Comparison of ENCODE assay signal across 23 mouse cellular contexts in the genomic region with DNA sequence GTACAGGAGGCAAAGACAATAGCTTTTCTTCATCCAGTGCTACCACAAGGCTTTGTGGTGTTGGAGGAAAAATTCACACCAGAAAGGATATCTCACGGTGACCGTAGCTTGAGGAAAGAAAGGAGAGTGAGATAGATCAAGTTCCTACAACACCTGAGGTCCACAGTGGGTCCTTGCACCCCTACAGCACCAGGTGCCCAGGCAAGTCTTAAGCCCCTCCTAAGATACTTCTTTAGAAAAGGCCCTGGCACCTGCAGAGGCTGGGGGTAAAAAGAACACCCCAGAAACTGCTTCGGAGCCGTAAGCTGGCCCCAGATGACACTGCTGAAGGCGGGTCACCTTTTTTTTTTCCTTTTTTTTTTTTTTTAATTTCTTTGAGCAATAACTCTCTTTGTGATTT.
DNase-seq lines count a peak whose midpoint lies in the region; ATAC-seq lines count a peak whose summit lies in the region.
"Had no signal": no experiment of that assay in that cellular context is flagged by ENCODE, and none has a peak within 500 bp of the region (broad histone marks: within the 10 kb centered on the region; RNA-seq: fewer than 3 reads in every experiment).

No protein-coding gene starts in this region.

- no peak overlapping the region for H3K4me3 ChIP-seq in liver, embryonic 11.5 days (ENCODE audit: low read depth, low read length)
- H3K4me3 ChIP-seq in embryonic facial prominence, embryonic 10.5 days: no peak overlapping the region
- H3K4me3 ChIP-seq in limb, embryonic 10.5 days: no peak overlapping the region
- H3K4me3 ChIP-seq: embryonic facial prominence, embryonic 13.5 days; embryonic facial prominence, embryonic 15.5 days; erythroblast, embryonic 14.5 days; forebrain, embryonic 10.5 days had no signal

- H3K9ac ChIP-seq in liver, embryonic 11.5 days (ENCODE audit: low read depth, low read length): no peak overlapping the region
- H3K9ac ChIP-seq: embryonic facial prominence, embryonic 13.5 days; embryonic facial prominence, embryonic 15.5 days had no signal

- H3K9me3 ChIP-seq in liver, embryonic 11.5 days (ENCODE audit: control insufficient read depth, low read length): no peaks in the 10 kb centered on the region
- H3K9me3 ChIP-seq in embryonic facial prominence, embryonic 10.5 days: no peaks in the 10 kb centered on the region; the same call in 1 of the 2 replicates
- H3K9me3 ChIP-seq in limb, embryonic 10.5 days (replicated peaks): no peaks in the 10 kb centered on the region
- H3K9me3 ChIP-seq: embryonic facial prominence, embryonic 15.5 days had no signal

- no peak for ATAC-seq in liver, embryonic 11.5 days (replicated peaks; ENCODE audit: low FRiP score)
- ATAC-seq: activated CD4-positive, CD25-positive, alpha-beta regulatory T cell, adult 4 months; forebrain, embryonic 14.5 days; forebrain, embryonic 16.5 days; Patski had no signal

- H3K27me3 ChIP-seq in liver, embryonic 11.5 days (replicated peaks; ENCODE audit: control insufficient read depth, insufficient read depth, low read length): no peaks in the 10 kb centered on the region
- H3K27me3 ChIP-seq in embryonic facial prominence, embryonic 10.5 days (replicated peaks; ENCODE audit: low read depth, poor library complexity, severe bottlenecking): no peaks in the 10 kb centered on the region
- H3K27me3 ChIP-seq in limb, embryonic 10.5 days (ENCODE audit: low read depth, poor library complexity, severe bottlenecking): no peaks in the 10 kb centered on the region
- H3K27me3 ChIP-seq: embryonic facial prominence, embryonic 13.5 days; embryonic facial prominence, embryonic 15.5 days had no signal

- H3K36me3 ChIP-seq in liver, embryonic 11.5 days (ENCODE audit: control insufficient read depth, insufficient read depth, low read length): no peaks in the 10 kb centered on the region
- no peaks in the 10 kb centered on the region for H3K36me3 ChIP-seq in embryonic facial prominence, embryonic 10.5 days (replicated peaks)
- no peaks in the 10 kb centered on the region for H3K36me3 ChIP-seq in limb, embryonic 10.5 days
- H3K36me3 ChIP-seq: embryonic facial prominence, embryonic 13.5 days; embryonic facial prominence, embryonic 15.5 days; forebrain, embryonic 10.5 days had no signal

- intact Hi-C loops in heart, postnatal 25 days (cut with DNase I): no loop called here

- 90% methylated on average over 5 of the region's 5 CpGs for WGBS in liver, embryonic 11.5 days
- WGBS in embryonic facial prominence, embryonic 10.5 days: 93% methylated on average over 5 of the region's 5 CpGs
- WGBS in limb, embryonic 10.5 days: 85% methylated on average over 5 of the region's 5 CpGs

- H3K27ac ChIP-seq in liver, embryonic 11.5 days (ENCODE audit: low read depth, low read length): no peak overlapping the region
- H3K27ac ChIP-seq in embryonic facial prominence, embryonic 10.5 days (replicated peaks): no peak overlapping the region
- no peak overlapping the region for H3K27ac ChIP-seq in limb, embryonic 10.5 days
- H3K27ac ChIP-seq: embryonic facial prominence, embryonic 13.5 days; embryonic facial prominence, embryonic 15.5 days; forebrain, embryonic 10.5 days had no signal

- H3K4me2 ChIP-seq in liver, embryonic 11.5 days: no peak overlapping the region
- H3K4me2 ChIP-seq: embryonic facial prominence, embryonic 13.5 days; embryonic facial prominence, embryonic 15.5 days had no signal

- DNase-seq in heart, adult 11 months: peak; percentile 67
- DNase-seq in heart, postnatal 25 days (ENCODE audit: low spot score): no peak
- DNase-seq in liver, embryonic 11.5 days (ENCODE audit: low spot score): peak; percentile 17
- DNase-seq in liver: no peak
- DNase-seq in embryonic facial prominence, embryonic 10.5 days (ENCODE audit: low spot score): peak; percentile 1
- DNase-seq in limb, embryonic 10.5 days (ENCODE audit: low spot score): peak; percentile 25
- DNase-seq in Muller cell, postnatal 12 days (ENCODE audit: inconsistent ontology term): no peak
- DNase-seq: adrenal gland, adult 8-10 months; adrenal gland, postnatal 14 days; adrenal gland, postnatal 36 days; cerebellum, adult 11-12 months; cerebellum, adult 2 months; cerebellum, adult 9-10 months; cerebellum, postnatal 10 days; cerebellum, postnatal 25 days had no signal

- H3K4me1 ChIP-seq in liver, embryonic 11.5 days (replicated peaks; ENCODE audit: control insufficient read depth, insufficient read depth, low read length): no peaks in the 10 kb centered on the region
- H3K4me1 ChIP-seq in embryonic facial prominence, embryonic 10.5 days: no peaks in the 10 kb centered on the region
- H3K4me1 ChIP-seq in limb, embryonic 10.5 days: no peaks in the 10 kb centered on the region
- H3K4me1 ChIP-seq: embryonic facial prominence, embryonic 13.5 days; embryonic facial prominence, embryonic 15.5 days; forebrain, embryonic 10.5 days had no signal

Comparison
In these comparisons a context has a peak if more than half of its experiments do, and no peak if none do; other contexts are left out.
1. DNase-seq: peak in heart, adult 11 months (single experiment), liver, embryonic 11.5 days (single experiment), embryonic facial prominence, embryonic 10.5 days (single experiment) and limb, embryonic 10.5 days (single experiment); none in heart, postnatal 25 days (single experiment), liver (single experiment) and Muller cell, postnatal 12 days (single experiment).